Mouse (Mus musculus): ENCODE results near the gene Sntg2. TPM values are rescaled to one million over a fixed set of nuclear protein-coding genes. Genes with fewer than 3 reads are reported as not detected.

Sntg2 gene
- polyA plus RNA-seq (2015; fragmentation: Nextera tagmentation; extraction: Ambion mirVana) = 23.9 and 28.3 TPM in 2 replicates

- no peaks in the 10 kb centered on the region for H3K27me3 ChIP-seq (replicated peaks; ENCODE audit: control insufficient read depth, insufficient read depth, low read length)
- H3K9me3 ChIP-seq (ENCODE audit: control insufficient read depth, low read length) = no peaks in the 10 kb centered on the region
- H3K36me3 ChIP-seq (ENCODE audit: control insufficient read depth, insufficient read depth, low read length) = no peaks in the 10 kb centered on the region
- peak; percentile 99 for ATAC-seq
- peak within 1 kb of the TSS; percentile 78 for H3K9ac ChIP-seq (ENCODE audit: low read depth, low read length)
- peak within 1 kb of the TSS; percentile 98 for H3K4me2 ChIP-seq (ENCODE audit: low read depth, low read length)
- peak within 1 kb of the TSS; percentile 67 for H3K4me3 ChIP-seq (ENCODE audit: low read length)
- under 1% methylated on average over 39 of the region's 39 CpGs for WGBS
- H3K4me1 ChIP-seq (ENCODE audit: control insufficient read depth, insufficient read depth, low read length) = peaks cover 6% of the 10 kb centered on the region; the same call in 1 of the 2 replicates
- peak within 1 kb of the TSS; percentile 38 for H3K27ac ChIP-seq (ENCODE audit: low read length)
Measured at GRCm38 (mm10) chr12:30372933-30373501, at the start of gene Sntg2. Gene Sntg2 (minus strand): TSS chr12:30373375.

DNA sequence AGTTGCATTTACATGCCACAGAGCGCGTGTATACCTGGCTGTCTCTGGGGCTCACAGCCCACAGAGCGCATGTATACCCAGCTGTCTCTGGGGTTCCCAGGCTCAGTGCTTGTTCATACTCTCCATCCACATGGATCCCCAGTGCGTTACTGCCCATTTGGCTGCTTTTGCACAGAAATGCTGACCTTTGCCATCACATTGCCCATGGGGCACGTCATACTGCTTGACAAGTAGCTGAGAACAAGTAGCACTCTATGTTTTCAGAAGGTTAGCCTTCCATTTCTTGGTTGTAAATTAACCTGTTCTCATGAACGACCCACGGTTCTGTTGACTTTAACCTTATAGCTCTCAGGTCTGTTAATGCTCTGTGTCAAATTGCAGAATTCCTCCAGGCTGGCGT lies 43.4 kb upstream of the Sntg2 start:
- Histone ChIP-seq H3K4me1 (ENCODE audit: control insufficient read depth, insufficient read depth, low read length) (no peaks in the 10 kb centered on the region), H3K9ac (ENCODE audit: low read depth, low read length) (no peak overlapping the region), H3K9me3 (ENCODE audit: control insufficient read depth, low read length) (no peaks in the 10 kb centered on the region), H3K27ac (ENCODE audit: low read length) (no peak overlapping the region), H3K36me3 (ENCODE audit: control insufficient read depth, insufficient read depth, low read length) (no peaks in the 10 kb centered on the region), H3K4me3 (ENCODE audit: low read length) (no peak overlapping the region), H3K4me2 (ENCODE audit: low read depth, low read length) (no peak overlapping the region), H3K27me3 (replicated peaks; ENCODE audit: control insufficient read depth, insufficient read depth, low read length) (no peaks in the 10 kb centered on the region)
- 61% methylated on average over 8 of the region's 8 CpGs for WGBS
- ATAC-seq = peak; percentile 42; the same call in 1 of the 2 replicates

GRCm38 (mm10) chr12:30415981-30416380 lies 42.8 kb upstream of the Sntg2 start:
- Histone ChIP-seq H3K36me3 (ENCODE audit: control insufficient read depth, insufficient read depth, low read length) (no peaks in the 10 kb centered on the region), H3K9me3 (ENCODE audit: control insufficient read depth, low read length) (no peaks in the 10 kb centered on the region), H3K27me3 (replicated peaks; ENCODE audit: control insufficient read depth, insufficient read depth, low read length) (no peaks in the 10 kb centered on the region), H3K9ac (ENCODE audit: low read depth, low read length) (no peak overlapping the region), H3K4me1 (ENCODE audit: control insufficient read depth, insufficient read depth, low read length) (no peaks in the 10 kb centered on the region), H3K27ac (ENCODE audit: low read length) (no peak overlapping the region), H3K4me3 (ENCODE audit: low read length) (no peak overlapping the region), H3K4me2 (ENCODE audit: low read depth, low read length) (no peak overlapping the region)
- 55% methylated on average over 6 of the region's 6 CpGs for WGBS
- no peak for ATAC-seq

DNA sequence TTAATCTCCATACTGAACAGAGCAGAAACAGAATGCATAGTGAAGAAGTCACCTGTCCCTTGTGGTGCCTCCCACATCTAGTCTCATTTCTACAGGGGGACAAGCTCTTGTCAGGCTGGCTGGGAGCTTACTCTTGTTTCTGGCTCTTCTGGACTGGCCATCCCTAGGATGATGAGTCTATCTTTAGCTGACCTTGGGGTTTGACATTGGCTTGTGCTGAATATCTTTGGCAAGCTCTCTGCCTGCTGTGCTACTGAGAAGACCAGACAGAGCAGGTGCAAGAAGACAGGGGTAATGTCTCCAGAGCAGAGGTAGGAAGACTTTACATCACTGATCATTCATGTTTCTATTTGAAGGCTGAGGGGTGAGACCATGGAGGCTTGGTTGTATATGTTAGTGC lies 29.5 kb upstream of the Sntg2 start:
- Histone ChIP-seq H3K27ac (ENCODE audit: low read length) (no peak overlapping the region), H3K27me3 (replicated peaks; ENCODE audit: control insufficient read depth, insufficient read depth, low read length) (no peaks in the 10 kb centered on the region), H3K9me3 (ENCODE audit: control insufficient read depth, low read length) (no peaks in the 10 kb centered on the region), H3K36me3 (ENCODE audit: control insufficient read depth, insufficient read depth, low read length) (no peaks in the 10 kb centered on the region), H3K4me1 (ENCODE audit: control insufficient read depth, insufficient read depth, low read length) (no peaks in the 10 kb centered on the region), H3K4me3 (ENCODE audit: low read length) (no peak overlapping the region), H3K9ac (ENCODE audit: low read depth, low read length) (no peak overlapping the region), H3K4me2 (ENCODE audit: low read depth, low read length) (no peak overlapping the region)
- no peak for ATAC-seq

DNA sequence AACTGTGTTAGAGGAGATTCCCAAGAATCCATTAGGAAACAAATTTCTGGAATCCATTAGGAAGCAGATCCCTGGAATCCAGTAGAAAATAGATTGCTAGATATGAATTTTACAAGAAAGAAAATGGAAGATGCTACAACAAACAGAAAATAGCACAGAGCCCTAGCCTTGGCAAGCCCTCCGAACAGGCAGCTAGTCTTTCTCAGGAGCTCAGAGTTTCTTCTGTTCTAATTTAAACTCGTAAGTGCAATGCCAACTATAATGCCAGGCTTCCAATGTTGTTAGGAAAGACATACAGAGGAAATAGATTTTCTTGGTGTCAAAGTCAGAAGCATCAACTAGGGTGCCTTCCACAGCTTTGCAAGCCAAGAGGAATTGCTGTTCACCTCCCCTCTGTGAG lies 27.4 kb upstream of the Sntg2 start:
- Histone ChIP-seq H3K9me3 (ENCODE audit: control insufficient read depth, low read length) (no peaks in the 10 kb centered on the region), H3K36me3 (ENCODE audit: control insufficient read depth, insufficient read depth, low read length) (no peaks in the 10 kb centered on the region), H3K9ac (ENCODE audit: low read depth, low read length) (no peak overlapping the region), H3K27ac (ENCODE audit: low read length) (no peak overlapping the region), H3K27me3 (replicated peaks; ENCODE audit: control insufficient read depth, insufficient read depth, low read length) (no peaks in the 10 kb centered on the region), H3K4me1 (ENCODE audit: control insufficient read depth, insufficient read depth, low read length) (no peaks in the 10 kb centered on the region), H3K4me2 (ENCODE audit: low read depth, low read length) (no peak overlapping the region), H3K4me3 (ENCODE audit: low read length) (no peak overlapping the region)
- 86% methylated on average over 2 of the region's 2 CpGs for WGBS
- no peak for ATAC-seq

- ATAC-seq = no peak
Measured at GRCm38 (mm10) chr12:30400114-30400513, 26.9 kb upstream of the Sntg2 start.

GRCm38 (mm10) chr12:30372293-30372692 lies 882 bp downstream of the Sntg2 start:
- 29% methylated on average over 5 of the region's 5 CpGs for WGBS
- no peak for ATAC-seq

More at GRCm38 (mm10) chr12:30400114-30400513, 26.9 kb upstream of the Sntg2 start:
- H3K4me1 ChIP-seq (ENCODE audit: control insufficient read depth, insufficient read depth, low read length) = no peaks in the 10 kb centered on the region
- H3K4me3 ChIP-seq (ENCODE audit: low read length) = no peak overlapping the region
- H3K4me2 ChIP-seq (ENCODE audit: low read depth, low read length) = no peak overlapping the region
- H3K9ac ChIP-seq (ENCODE audit: low read depth, low read length) = no peak overlapping the region
- H3K9me3 ChIP-seq (ENCODE audit: control insufficient read depth, low read length) = no peaks in the 10 kb centered on the region
- no peak overlapping the region for H3K27ac ChIP-seq (ENCODE audit: low read length)
- 86% methylated on average over 2 of the region's 2 CpGs for WGBS
- no peaks in the 10 kb centered on the region for H3K27me3 ChIP-seq (replicated peaks; ENCODE audit: control insufficient read depth, insufficient read depth, low read length)
- H3K36me3 ChIP-seq (ENCODE audit: control insufficient read depth, insufficient read depth, low read length) = no peaks in the 10 kb centered on the region

DNA sequence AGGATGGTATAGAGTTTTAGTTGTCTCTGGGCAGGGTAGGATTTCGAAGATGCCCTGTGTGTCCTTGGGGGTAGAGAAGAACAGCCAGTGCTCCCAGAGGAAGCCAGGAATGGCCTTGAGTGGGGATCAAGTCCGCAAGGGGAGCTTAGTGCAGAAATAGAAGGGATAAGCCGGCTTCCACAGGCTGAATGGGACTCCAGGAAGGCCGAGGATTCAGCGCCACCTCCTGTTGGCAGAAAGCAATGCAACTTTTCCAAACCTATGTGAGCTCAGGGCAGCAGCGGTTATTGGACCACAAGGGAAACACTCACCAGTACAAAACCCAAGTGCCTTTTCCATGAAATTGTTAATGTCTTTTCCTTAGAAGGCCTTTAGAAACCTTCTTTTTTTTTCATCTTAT lies 3.4 kb downstream of the Sntg2 start:
- Histone ChIP-seq H3K36me3 (ENCODE audit: control insufficient read depth, insufficient read depth, low read length) (no peaks in the 10 kb centered on the region), H3K9me3 (ENCODE audit: control insufficient read depth, low read length) (no peaks in the 10 kb centered on the region), H3K27me3 (replicated peaks; ENCODE audit: control insufficient read depth, insufficient read depth, low read length) (no peaks in the 10 kb centered on the region), H3K4me3 (ENCODE audit: low read length) (no peak overlapping the region), H3K4me1 (ENCODE audit: control insufficient read depth, insufficient read depth, low read length) (peaks cover 6% of the 10 kb centered on the region; the same call in 1 of the 2 replicates), H3K9ac (ENCODE audit: low read depth, low read length) (0 out of 2 replicates have a peak overlapping the region, but pooled peaks have one; percentile 43), H3K27ac (ENCODE audit: low read length) (no peak overlapping the region; the same call in 1 of the 2 replicates), H3K4me2 (ENCODE audit: low read depth, low read length) (no peak overlapping the region)
- 8% methylated on average over 6 of the region's 6 CpGs for WGBS
- ATAC-seq = no peak; the same call in 1 of the 2 replicates

More at GRCm38 (mm10) chr12:30372293-30372692, 882 bp downstream of the Sntg2 start:
- peak overlapping the region; percentile 67 for H3K4me3 ChIP-seq (ENCODE audit: low read length)
- peaks cover 6% of the 10 kb centered on the region; the same call in 1 of the 2 replicates for H3K4me1 ChIP-seq (ENCODE audit: control insufficient read depth, insufficient read depth, low read length)
- H3K36me3 ChIP-seq (ENCODE audit: control insufficient read depth, insufficient read depth, low read length) = no peaks in the 10 kb centered on the region
- peak overlapping the region; percentile 78 for H3K9ac ChIP-seq (ENCODE audit: low read depth, low read length)
- no peaks in the 10 kb centered on the region for H3K9me3 ChIP-seq (ENCODE audit: control insufficient read depth, low read length)
- no peaks in the 10 kb centered on the region for H3K27me3 ChIP-seq (replicated peaks; ENCODE audit: control insufficient read depth, insufficient read depth, low read length)
- H3K4me2 ChIP-seq (ENCODE audit: low read depth, low read length) = peak overlapping the region; percentile 98
- H3K27ac ChIP-seq (ENCODE audit: low read length) = peak overlapping the region; percentile 38

GRCm38 (mm10) chr12:30369141-30369540 lies 4.0 kb downstream of the Sntg2 start:
- Histone ChIP-seq H3K4me2 (ENCODE audit: low read depth, low read length) (no peak overlapping the region), H3K9ac (ENCODE audit: low read depth, low read length) (no peak overlapping the region), H3K4me3 (ENCODE audit: low read length) (no peak overlapping the region), H3K27ac (ENCODE audit: low read length) (no peak overlapping the region), H3K27me3 (replicated peaks; ENCODE audit: control insufficient read depth, insufficient read depth, low read length) (no peaks in the 10 kb centered on the region), H3K36me3 (ENCODE audit: control insufficient read depth, insufficient read depth, low read length) (no peaks in the 10 kb centered on the region), H3K4me1 (ENCODE audit: control insufficient read depth, insufficient read depth, low read length) (peaks cover 6% of the 10 kb centered on the region; the same call in 1 of the 2 replicates), H3K9me3 (ENCODE audit: control insufficient read depth, low read length) (no peaks in the 10 kb centered on the region)
- no peak for ATAC-seq
- 74% methylated on average over 6 of the region's 6 CpGs for WGBS

DNA sequence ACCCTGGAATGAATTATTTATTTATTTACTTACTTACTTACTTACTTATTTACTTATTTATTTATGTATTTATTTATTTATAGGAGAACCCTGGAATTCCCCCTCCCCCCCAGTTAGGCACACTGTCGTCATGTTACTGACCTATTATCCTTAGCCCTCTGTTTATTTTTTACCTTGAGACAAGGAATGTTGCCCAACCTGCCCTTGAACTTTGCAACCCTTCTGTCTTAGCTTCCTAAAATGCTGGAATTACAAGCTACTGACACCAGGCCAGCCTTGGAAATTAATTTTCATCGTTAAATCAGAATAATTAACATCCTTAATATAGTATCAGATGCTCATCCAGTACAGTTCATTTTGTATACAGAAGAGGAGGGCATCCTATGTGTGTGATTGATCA lies 10.9 kb downstream of the Sntg2 start:
- H3K4me1 ChIP-seq (ENCODE audit: control insufficient read depth, insufficient read depth, low read length) = no peaks in the 10 kb centered on the region
- ATAC-seq = no peak
- no peak overlapping the region for H3K27ac ChIP-seq (ENCODE audit: low read length)
- no peaks in the 10 kb centered on the region for H3K9me3 ChIP-seq (ENCODE audit: control insufficient read depth, low read length)
- WGBS = 78% methylated on average over 2 of the region's 2 CpGs
- H3K27me3 ChIP-seq (replicated peaks; ENCODE audit: control insufficient read depth, insufficient read depth, low read length) = no peaks in the 10 kb centered on the region
- H3K9ac ChIP-seq (ENCODE audit: low read depth, low read length) = no peak overlapping the region
- no peak overlapping the region for H3K4me3 ChIP-seq (ENCODE audit: low read length)
- H3K4me2 ChIP-seq (ENCODE audit: low read depth, low read length) = no peak overlapping the region
- H3K36me3 ChIP-seq (ENCODE audit: control insufficient read depth, insufficient read depth, low read length) = no peaks in the 10 kb centered on the region
